Mouse (Mus musculus): ENCODE results near the gene Wdr48. TPM values are rescaled to one million over a fixed set of nuclear protein-coding genes. Genes with fewer than 3 reads are reported as not detected.
A peak's percentile ranks its signal among the peaks of the same experiment; 100 is the strongest.

Wdr48 gene
- polyA plus RNA-seq, 1 experiment: 42.5 TPM

DNA sequence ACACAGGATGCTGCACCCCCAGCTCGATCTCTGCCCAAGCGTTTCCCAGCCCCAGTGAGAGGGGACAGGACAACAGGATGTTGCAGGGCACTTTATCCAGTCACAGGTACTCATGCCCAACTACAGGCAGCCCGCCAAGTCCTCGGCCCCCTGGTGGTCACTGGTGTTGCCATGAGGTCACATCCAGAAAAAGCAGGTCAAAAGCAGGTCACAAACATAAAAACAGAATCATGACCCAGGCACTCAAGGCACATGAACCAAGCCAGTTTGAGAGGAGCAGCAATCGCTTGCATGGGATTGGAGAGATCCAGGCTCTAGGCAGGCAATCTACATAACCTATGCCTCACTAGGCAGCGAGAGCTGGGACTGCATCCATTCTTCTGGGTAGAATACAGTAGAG, 75.5 kb downstream of the Wdr48 start:
- peak; percentile 59 for DNase-seq (ENCODE audit: low spot score)

DNA sequence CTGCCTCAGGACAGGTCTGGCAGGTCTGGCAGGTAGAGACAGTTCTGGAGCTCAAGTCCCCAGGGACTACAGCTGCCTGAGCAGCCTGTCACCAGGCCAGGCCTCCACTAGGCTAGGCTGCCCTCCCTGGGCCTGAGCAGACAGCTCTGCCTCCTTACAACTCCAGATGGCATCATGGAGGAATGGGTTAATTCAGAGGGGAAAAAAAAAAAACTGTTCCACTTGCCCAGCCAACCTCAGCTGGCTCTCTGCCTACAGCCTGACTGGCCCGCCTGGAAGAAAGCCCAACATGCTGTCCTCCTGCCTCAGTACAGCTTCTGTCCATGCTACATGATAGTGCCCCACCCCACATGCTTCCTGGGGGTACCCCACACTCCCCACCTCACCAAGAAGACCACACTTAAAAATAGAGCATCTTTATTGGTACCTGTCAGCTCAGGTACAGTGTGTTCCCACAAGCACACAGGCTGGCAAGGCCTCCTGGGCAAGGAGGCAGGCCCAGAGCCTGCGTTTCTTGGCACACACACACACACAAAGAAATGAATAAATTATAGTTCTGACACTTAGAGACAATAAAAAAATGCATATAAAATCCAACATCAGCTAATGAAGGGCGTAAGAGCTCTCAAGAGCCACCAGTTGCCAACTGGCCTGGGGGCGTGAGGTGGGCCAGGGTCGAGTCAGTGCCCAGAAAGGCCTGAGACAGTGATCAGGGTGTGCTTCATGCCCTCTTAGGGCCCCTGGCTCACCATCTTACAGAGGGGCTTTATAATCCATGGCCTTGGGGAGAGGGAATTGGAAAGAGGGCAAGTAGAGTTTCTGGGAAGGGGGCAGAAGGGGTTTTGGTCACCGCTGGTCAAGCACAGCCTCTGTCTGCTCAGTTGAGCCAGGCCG, 76.3 kb downstream of the Wdr48 start:
- no peak for DNase-seq (ENCODE audit: low spot score)

DNA sequence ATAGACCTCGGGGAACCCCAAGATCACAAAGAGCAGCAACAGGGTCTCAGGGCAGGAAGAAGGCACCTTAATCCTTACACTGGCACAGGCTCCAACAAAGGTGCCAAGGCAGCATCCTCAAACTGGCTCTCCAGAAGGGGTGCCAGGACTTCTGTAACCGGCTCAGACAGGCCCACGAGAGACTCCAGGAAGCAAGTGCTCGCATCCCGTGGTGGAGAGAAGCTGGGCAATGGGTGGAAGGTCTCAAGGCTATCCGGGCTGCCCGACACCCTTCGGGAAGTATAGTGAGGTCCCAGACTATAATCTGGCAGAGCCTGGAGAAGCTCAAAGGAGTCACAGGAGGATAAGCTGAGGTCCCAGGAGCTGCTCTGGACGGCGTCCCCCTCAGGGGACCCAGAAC, 77.5 kb downstream of the Wdr48 start:
- DNase-seq (ENCODE audit: low spot score): no peak

DNA sequence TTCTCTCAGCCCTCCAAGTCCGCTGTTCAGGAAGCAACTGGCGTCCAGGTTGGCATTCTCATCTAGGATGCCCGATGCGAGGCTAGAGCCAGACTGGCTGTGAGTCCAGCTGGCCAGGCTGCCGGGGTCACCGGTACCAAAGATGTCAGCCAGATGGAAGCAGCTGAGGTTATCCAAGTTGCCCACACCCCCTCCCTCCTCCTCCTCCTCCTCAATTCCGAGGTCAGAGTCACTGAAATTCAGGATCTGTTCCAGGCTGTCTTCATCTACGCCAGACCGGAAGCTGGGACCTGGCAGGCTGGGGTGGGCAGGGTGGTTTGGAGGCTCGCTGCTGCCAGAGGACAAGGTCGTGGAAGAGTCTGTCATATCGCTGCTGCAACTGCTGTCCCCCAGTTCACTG, 77.9 kb downstream of the Wdr48 start:
- no peak for DNase-seq (ENCODE audit: low spot score)

DNA sequence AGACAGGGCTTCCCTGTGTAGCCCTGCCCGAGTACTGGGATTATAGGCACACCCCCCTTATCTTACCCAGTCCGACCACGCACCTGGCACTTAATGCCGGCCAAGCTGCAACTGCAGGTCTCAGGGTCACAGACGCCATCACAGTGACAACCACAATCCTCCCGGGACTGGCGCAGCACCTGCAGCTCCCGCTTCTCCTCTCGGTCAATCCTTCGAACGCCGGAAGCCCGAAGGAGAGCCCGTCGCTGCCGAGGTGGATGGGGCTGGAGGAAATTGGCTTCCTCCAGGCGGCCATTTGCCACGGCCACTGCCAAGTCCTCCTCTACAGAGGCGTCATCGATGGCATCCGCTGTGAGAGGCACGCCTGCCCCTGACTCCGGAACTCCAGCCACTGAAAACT, 78.6 kb downstream of the Wdr48 start:
- no peak for DNase-seq (ENCODE audit: low spot score)

DNA sequence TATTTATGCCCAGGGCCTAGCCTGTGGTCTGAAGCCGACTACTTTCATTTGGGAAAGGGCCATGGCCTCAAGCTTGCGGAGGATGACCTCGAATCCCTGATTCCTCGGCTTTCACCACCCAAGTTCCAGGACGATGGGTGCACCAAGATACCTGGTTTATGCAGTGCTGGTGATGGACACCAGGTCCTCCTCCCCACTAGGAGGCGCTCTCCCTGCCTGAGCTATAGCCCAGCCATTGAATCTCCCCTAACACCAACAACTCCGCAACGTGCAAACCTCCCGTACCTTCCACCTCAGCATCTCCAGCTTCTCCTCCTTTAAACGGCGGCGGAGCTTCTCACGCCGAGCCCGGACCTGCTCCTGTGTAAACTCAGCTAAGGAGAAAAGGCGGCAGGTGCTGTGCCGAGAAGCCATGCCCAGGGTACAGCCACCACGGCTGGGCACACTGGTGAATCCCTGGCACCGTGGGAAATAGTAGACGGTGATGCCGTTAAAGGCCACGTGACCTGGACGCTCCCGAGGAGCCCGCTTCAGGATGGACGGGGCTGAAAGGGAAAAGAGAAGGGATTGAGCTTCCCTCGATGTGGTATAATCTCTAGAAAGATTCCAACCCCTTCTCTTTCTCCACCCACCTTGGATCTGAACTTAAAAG, 79.3 kb downstream of the Wdr48 start:
- no peak for DNase-seq (ENCODE audit: low spot score)

DNA sequence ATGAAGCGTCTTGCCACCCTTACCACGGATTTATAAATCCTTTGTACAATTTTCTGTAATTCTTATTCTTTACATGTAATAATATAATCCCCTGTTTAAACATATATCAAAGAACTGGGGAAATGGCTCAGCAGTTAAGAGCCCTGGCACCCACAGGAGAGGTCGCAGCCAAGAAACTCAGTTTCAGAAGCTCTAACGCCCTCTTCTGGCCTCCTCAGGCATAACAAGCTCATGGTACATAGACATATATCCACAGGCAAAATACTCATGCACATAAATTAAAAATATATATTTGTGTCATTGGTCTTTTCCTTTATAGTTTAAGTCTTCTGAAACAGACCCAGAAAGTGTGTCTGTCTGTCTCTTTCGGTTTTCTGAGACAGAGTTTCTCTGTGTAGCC, 79.9 kb downstream of the Wdr48 start:
- no peak for DNase-seq (ENCODE audit: low spot score)

DNA sequence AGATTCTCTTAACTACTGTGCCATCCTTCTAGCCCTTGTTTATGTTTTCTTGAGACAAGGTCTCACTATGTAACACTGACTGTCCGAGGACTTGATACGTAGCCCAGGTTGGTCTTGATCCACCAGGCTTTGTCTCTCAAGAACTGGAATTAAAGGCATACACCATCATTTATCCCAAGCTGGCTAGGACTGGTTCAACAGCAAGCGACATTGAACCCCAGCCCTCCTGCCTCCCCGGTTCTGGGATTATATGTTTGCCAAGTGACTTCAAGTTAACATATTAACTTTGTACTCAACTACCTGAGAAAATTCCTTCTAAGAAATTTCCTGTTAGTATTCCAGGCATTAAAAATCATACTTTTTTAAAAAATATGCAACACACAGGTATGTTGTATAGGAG, 80.6 kb downstream of the Wdr48 start:
- no peak for DNase-seq (ENCODE audit: low spot score)

Other genes with a start within 250 kb of the Wdr48 start
- gene Scn10a, start 175.6 kb upstream of the Wdr48 start, polyA plus RNA-seq (2012; rRNA removed): not detected in 2 replicates
- 0.01 TPM in 2 replicates for gene Scn11a, start 69.4 kb upstream of the Wdr48 start, polyA plus RNA-seq (2012; rRNA removed)
- gene Gorasp1, start 42.7 kb downstream of the Wdr48 start, polyA plus RNA-seq (2012; rRNA removed): 27.6 and 30.6 TPM in 2 replicates
- 1.2 and 1.4 TPM in 2 replicates for gene Ttc21a, start 42.7 kb downstream of the Wdr48 start, polyA plus RNA-seq (2012; rRNA removed)
- 15.6 and 26.4 TPM in 2 replicates for gene Csrnp1, start 89.8 kb downstream of the Wdr48 start, polyA plus RNA-seq (2012; rRNA removed)
- 0.11 and 0.22 TPM in 2 replicates for gene Xirp1, start 128.7 kb downstream of the Wdr48 start, polyA plus RNA-seq (2012; rRNA removed)
- gene Cx3cr1, start 175.0 kb downstream of the Wdr48 start, polyA plus RNA-seq (2012; rRNA removed): 2.9 and 3.1 TPM in 2 replicates
- 0.12 TPM in 1 of 2 replicates, not detected in the other for gene Ccr8, start 197.2 kb downstream of the Wdr48 start, polyA plus RNA-seq (2012; rRNA removed)
- gene Slc25a38, start 215.5 kb downstream of the Wdr48 start, polyA plus RNA-seq (2012; rRNA removed): 23.8 and 25.0 TPM in 2 replicates
- 1,805 and 1,865 TPM in 2 replicates for gene Rpsa, start 232.8 kb downstream of the Wdr48 start, polyA plus RNA-seq (2012; rRNA removed)